Mouse (Mus musculus): ENCODE results near the gene Amotl2. TPM values are rescaled to one million over a fixed set of nuclear protein-coding genes. Genes with fewer than 3 reads are reported as not detected.

The Amotl2 gene
- polyA plus RNA-seq, 1 experiment from 2014 or later, result 6.5 TPM

DNA sequence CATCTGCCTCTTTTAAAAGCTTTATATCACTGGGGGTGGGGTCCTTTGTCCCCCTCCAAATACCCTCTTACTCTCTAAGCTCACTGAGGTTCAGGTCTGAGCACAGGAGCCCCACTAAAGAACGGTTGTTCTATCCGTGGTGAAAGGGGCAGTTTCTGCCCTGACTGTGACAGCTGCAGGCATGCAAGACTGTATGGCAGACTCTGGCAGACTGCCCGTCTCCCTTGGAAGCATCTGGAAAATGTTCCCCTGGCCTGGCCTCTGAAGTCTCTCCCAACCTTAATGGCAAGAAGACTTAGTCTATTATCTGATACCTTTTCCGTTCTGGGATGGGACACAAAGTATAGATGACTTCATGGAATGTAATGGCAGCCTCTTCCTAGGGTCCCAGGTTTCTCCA lies 28.5 kb upstream of the Amotl2 start:
- Histone ChIP-seq H3K4me3 (ENCODE audit: low read depth, low read length) (no peak overlapping the region), H3K36me3 (replicated peaks; ENCODE audit: insufficient read depth, low read length) (no peaks in the 10 kb centered on the region), H3K4me2 (ENCODE audit: low read depth, low read length) (no peak overlapping the region), H3K9me3 (ENCODE audit: low read length) (no peaks in the 10 kb centered on the region), H3K27me3 (ENCODE audit: insufficient read depth, low read length) (peaks cover 27% of the 10 kb centered on the region), H3K9ac (replicated peaks) (no peak overlapping the region), H3K27ac (ENCODE audit: low read depth) (no peak overlapping the region), H3K4me1 (ENCODE audit: insufficient read depth) (peaks cover 8% of the 10 kb centered on the region)
- ATAC-seq, result no peak
- 52% methylated on average over 4 of the region's 4 CpGs for WGBS (ENCODE audit: insufficient replicate concordance)
- no peak for TF ChIP-seq CTCF (IDR thresholded peaks at IDR 0.05; ENCODE audit: low read depth)
- TF ChIP-seq EP300 (IDR thresholded peaks at IDR 0.05; ENCODE audit: low read depth), result no peak
- DNase-seq, result no peak

DNA sequence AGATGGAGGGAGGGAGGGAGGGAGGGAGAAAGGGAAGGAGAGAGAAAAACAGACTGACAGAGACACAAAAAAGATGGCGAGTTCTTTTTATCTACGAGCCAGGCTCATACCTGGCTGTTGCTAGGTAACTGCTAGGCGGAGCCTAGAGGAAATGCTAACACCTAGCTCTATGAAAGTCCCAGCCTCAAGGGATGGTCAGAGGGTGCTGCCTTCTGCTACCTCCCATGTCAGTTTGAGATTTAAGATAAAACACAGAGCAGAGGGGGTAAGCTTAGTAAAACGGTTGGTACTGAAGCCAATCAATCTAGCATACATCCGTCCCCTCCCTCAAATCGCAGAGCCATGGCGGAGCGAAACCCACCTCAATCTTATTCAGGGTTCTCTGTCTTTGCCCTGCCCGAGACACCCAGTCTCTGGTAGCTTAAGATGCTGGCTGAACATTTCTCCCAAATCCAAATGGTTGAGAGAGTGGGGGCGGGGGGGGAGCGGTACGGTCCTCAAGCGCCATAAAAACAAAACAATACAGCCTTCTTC lies 27.0 kb upstream of the Amotl2 start:
- H3K9ac ChIP-seq (replicated peaks), result peak overlapping the region; percentile 53; the same call in 1 of the 2 replicates
- peaks cover 27% of the 10 kb centered on the region for H3K27me3 ChIP-seq (ENCODE audit: insufficient read depth, low read length)
- H3K4me2 ChIP-seq (ENCODE audit: low read depth, low read length), result peak overlapping the region; percentile 78
- H3K27ac ChIP-seq (ENCODE audit: low read depth), result no peak overlapping the region
- DNase-seq (no peak), ATAC-seq (no peak)
- peaks cover 8% of the 10 kb centered on the region for H3K4me1 ChIP-seq (ENCODE audit: insufficient read depth)
- 12% methylated on average over 13 of the region's 13 CpGs for whole genome bisulfite sequencing (ENCODE audit: insufficient replicate concordance)
- peak overlapping the region; percentile 46 for H3K4me3 ChIP-seq (ENCODE audit: low read depth, low read length)
- TF ChIP-seq EP300 (IDR thresholded peaks at IDR 0.05; ENCODE audit: low read depth) (no peak), CTCF (IDR thresholded peaks at IDR 0.05; ENCODE audit: low read depth) (no peak)
- no peaks in the 10 kb centered on the region for H3K9me3 ChIP-seq (ENCODE audit: low read length)
- H3K36me3 ChIP-seq (replicated peaks; ENCODE audit: insufficient read depth, low read length), result no peaks in the 10 kb centered on the region

DNA sequence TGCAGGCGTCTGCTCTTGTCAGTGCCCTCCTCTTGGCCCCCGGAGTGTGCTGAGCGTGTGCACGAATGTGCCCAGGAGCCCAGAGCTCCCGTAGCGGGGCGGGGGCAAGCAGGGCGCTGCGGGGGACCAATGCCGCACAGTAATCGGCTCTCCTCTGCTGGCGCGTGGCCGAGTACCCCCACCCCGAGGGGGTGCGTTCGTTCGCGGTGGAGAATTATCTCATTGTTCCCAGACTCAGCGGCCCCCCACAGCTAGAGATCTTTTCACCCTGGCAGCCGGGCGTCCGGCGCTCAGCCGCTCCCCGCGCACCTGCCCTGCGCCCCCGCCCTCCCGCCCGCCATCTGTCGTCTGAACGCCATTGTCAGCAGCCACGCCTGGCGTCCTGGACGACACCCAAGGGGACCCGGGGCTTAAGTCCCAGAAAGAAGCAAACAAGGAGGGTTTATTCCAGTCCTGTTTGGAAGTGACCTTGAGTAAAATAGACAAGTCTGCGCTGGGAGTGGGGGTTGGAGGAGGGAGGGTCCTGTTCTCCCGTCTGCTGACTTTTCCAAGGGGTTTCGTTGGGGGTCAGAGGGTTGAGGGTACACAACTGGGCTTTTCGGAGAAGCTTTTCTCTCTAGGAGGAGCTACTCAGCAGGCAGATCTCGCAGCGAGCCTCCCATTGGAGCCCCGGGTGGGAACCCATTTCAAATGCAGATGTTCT lies 26.4 kb upstream of the Amotl2 start:
- Histone ChIP-seq H3K27me3 (ENCODE audit: insufficient read depth, low read length) (peaks cover 27% of the 10 kb centered on the region), H3K36me3 (replicated peaks; ENCODE audit: insufficient read depth, low read length) (no peaks in the 10 kb centered on the region), H3K4me2 (ENCODE audit: low read depth, low read length) (peak overlapping the region; percentile 78), H3K9me3 (ENCODE audit: low read length) (no peaks in the 10 kb centered on the region), H3K4me3 (ENCODE audit: low read depth, low read length) (peak overlapping the region; percentile 46), H3K27ac (ENCODE audit: low read depth) (no peak overlapping the region), H3K4me1 (ENCODE audit: insufficient read depth) (peaks cover 8% of the 10 kb centered on the region), H3K9ac (replicated peaks) (peak overlapping the region; percentile 53; the same call in 1 of the 2 replicates)
- DNase-seq, result peak; percentile 17
- TF ChIP-seq EP300 (IDR thresholded peaks at IDR 0.05; ENCODE audit: low read depth) (no peak), CTCF (IDR thresholded peaks at IDR 0.05; ENCODE audit: low read depth) (no peak)
- ATAC-seq, result peak; percentile 17; the same call in 1 of the 2 replicates
- WGBS (ENCODE audit: insufficient replicate concordance), result under 1% methylated on average over 44 of the region's 44 CpGs

DNA sequence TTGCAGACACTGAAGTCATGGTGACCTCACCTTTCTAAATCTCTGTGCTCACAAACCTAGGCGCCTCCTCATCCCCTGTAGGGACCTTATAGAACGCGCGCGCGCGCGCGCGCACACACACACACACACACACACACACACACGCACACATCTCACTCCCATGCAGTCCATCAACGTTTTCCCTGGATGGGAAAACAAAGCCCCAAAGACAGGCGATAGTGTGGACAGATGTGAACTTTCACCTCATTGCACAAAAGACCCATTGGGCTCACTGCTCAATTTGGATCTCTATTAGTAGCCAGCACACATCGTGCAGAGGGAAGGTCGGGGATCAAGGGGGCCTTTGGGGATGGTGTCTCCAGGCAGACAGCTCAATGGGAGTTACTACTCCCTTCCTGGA lies 25.6 kb upstream of the Amotl2 start:
- H3K36me3 ChIP-seq (replicated peaks; ENCODE audit: insufficient read depth, low read length), result no peaks in the 10 kb centered on the region
- TF ChIP-seq CTCF (IDR thresholded peaks at IDR 0.05; ENCODE audit: low read depth), result no peak
- TF ChIP-seq EP300 (IDR thresholded peaks at IDR 0.05; ENCODE audit: low read depth), result no peak
- H3K27ac ChIP-seq (ENCODE audit: low read depth), result no peak overlapping the region
- peak overlapping the region; percentile 46; the same call in 1 of the 2 replicates for H3K4me3 ChIP-seq (ENCODE audit: low read depth, low read length)
- H3K9ac ChIP-seq (replicated peaks), result no peak overlapping the region
- DNase-seq (no peak), ATAC-seq (peak; percentile 25; the same call in 1 of the 2 replicates)
- H3K9me3 ChIP-seq (ENCODE audit: low read length), result no peaks in the 10 kb centered on the region
- 7% methylated on average over 15 of the region's 15 CpGs for WGBS (ENCODE audit: insufficient replicate concordance)
- H3K4me2 ChIP-seq (ENCODE audit: low read depth, low read length), result peak overlapping the region; percentile 78
- H3K4me1 ChIP-seq (ENCODE audit: insufficient read depth), result peaks cover 8% of the 10 kb centered on the region
- H3K27me3 ChIP-seq (ENCODE audit: insufficient read depth, low read length), result peaks cover 27% of the 10 kb centered on the region

DNA sequence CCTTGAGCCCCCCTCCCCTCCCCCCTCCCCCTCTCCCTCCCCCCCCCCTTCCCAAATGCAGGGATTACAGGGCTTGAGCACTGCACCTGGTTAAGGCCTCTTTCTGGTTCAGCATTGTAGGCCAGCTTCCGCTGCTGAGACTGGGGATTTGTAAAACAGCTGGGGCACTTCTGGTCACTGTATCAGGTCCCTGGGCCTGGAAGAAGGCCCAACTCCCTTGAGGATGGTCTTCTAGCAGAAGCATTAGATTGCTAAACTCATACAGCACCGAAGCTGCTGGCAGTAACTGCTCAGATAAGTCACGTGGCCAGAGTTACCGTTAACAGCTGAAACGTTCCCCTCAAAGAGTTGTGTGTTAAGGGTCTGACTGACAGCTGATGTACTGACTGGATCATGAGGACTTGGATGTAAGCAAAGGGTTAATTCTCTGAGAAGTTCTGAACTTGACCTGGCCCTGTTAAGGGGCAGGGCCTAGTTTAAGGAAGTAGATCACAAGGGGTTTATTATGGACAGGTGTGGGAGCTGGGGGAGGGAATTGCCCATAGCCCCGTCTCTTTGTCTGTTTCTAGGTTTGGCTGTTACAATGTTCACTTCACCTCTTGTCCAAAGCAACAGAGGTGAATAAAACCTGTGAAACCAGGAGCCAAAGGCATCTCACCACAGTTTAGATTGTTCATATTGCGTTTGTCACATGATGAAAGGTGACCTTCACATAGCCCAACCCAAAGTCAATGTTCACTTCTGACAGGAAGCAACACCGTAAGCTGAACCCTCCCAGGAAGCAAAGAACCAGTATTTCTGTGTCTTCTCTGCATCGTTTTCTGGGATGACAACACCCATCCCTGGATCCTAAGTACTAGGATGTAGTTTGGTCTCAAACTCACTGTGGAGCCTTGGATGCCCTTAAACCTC lies 23.7 kb upstream of the Amotl2 start:
- H3K4me2 ChIP-seq (ENCODE audit: low read depth, low read length), result no peak overlapping the region
- peaks cover 27% of the 10 kb centered on the region for H3K27me3 ChIP-seq (ENCODE audit: insufficient read depth, low read length)
- no peak for DNase-seq
- 47% methylated on average over 9 of the region's 9 CpGs for WGBS (ENCODE audit: insufficient replicate concordance)
- H3K27ac ChIP-seq (ENCODE audit: low read depth), result no peak overlapping the region
- no peak for ATAC-seq
- TF ChIP-seq EP300 (IDR thresholded peaks at IDR 0.05; ENCODE audit: low read depth) (no peak), CTCF (IDR thresholded peaks at IDR 0.05; ENCODE audit: low read depth) (no peak)
- no peak overlapping the region for H3K9ac ChIP-seq (replicated peaks)
- H3K4me1 ChIP-seq (ENCODE audit: insufficient read depth), result peaks cover 8% of the 10 kb centered on the region
- no peaks in the 10 kb centered on the region for H3K36me3 ChIP-seq (replicated peaks; ENCODE audit: insufficient read depth, low read length)
- no peak overlapping the region for H3K4me3 ChIP-seq (ENCODE audit: low read depth, low read length)
- no peaks in the 10 kb centered on the region for H3K9me3 ChIP-seq (ENCODE audit: low read length)

DNA sequence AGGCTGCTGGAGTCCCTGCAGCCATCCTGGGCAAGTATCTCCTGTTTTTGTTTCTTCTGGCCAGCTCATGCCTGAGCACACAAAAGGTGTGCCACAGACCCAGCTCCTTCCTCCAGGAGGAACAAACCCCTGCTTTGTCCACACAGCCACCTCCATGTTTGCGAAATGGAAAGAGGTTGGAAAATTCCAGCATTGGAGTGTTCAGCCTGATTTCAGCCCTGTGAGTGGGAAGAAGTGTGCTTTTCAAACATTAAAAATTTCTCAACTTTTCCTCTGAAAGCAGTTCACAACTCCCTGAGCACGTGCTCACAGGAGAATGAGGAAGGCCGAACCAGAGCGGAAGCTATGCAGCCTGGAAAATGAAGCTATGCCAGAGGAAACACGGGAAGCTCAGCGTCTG lies 15.4 kb upstream of the Amotl2 start:
- no peak overlapping the region for H3K4me3 ChIP-seq (ENCODE audit: low read depth, low read length)
- H3K27ac ChIP-seq (ENCODE audit: low read depth), result no peak overlapping the region
- no peaks in the 10 kb centered on the region for H3K9me3 ChIP-seq (ENCODE audit: low read length)
- H3K4me2 ChIP-seq (ENCODE audit: low read depth, low read length), result no peak overlapping the region
- no peaks in the 10 kb centered on the region for H3K4me1 ChIP-seq (ENCODE audit: insufficient read depth)
- 88% methylated on average over 6 of the region's 6 CpGs for WGBS (ENCODE audit: insufficient replicate concordance)
- no peak for ATAC-seq
- DNase-seq, result no peak
- no peak overlapping the region for H3K9ac ChIP-seq (replicated peaks)
- H3K36me3 ChIP-seq (replicated peaks; ENCODE audit: insufficient read depth, low read length), result no peaks in the 10 kb centered on the region
- no peaks in the 10 kb centered on the region for H3K27me3 ChIP-seq (ENCODE audit: insufficient read depth, low read length)
- TF ChIP-seq CTCF (IDR thresholded peaks at IDR 0.05; ENCODE audit: low read depth) (no peak), EP300 (IDR thresholded peaks at IDR 0.05; ENCODE audit: low read depth) (no peak)

Data from liver, postnatal 0 days (tissue).